Mouse (Mus musculus) thymus, adult 2 months (tissue): ENCODE data around the gene Cdr2.

Experiments used
- CTCF ChIP-seq: fragments of 200-500 bp; IDR thresholded peaks from 2 replicates; pipeline ENCODE4 v1.5.1; 2012; ENCODE audit warnings: mild to moderate bottlenecking, control low read depth, low read length, moderate library complexity, borderline replicate concordance; ENCODE audit not compliant: control insufficient read depth, poor library complexity, insufficient read depth; ENCODE audit errors: extremely low read depth
- POLR2A ChIP-seq: fragments of 200-500 bp; IDR thresholded peaks from 2 replicates; pipeline ENCODE4 v1.6.1; 2012; ENCODE audit warnings: mild to moderate bottlenecking, low read length, control low read depth, moderate library complexity; ENCODE audit not compliant: control insufficient read depth, poor library complexity, insufficient read depth; ENCODE audit errors: extremely low read depth

DNA sequence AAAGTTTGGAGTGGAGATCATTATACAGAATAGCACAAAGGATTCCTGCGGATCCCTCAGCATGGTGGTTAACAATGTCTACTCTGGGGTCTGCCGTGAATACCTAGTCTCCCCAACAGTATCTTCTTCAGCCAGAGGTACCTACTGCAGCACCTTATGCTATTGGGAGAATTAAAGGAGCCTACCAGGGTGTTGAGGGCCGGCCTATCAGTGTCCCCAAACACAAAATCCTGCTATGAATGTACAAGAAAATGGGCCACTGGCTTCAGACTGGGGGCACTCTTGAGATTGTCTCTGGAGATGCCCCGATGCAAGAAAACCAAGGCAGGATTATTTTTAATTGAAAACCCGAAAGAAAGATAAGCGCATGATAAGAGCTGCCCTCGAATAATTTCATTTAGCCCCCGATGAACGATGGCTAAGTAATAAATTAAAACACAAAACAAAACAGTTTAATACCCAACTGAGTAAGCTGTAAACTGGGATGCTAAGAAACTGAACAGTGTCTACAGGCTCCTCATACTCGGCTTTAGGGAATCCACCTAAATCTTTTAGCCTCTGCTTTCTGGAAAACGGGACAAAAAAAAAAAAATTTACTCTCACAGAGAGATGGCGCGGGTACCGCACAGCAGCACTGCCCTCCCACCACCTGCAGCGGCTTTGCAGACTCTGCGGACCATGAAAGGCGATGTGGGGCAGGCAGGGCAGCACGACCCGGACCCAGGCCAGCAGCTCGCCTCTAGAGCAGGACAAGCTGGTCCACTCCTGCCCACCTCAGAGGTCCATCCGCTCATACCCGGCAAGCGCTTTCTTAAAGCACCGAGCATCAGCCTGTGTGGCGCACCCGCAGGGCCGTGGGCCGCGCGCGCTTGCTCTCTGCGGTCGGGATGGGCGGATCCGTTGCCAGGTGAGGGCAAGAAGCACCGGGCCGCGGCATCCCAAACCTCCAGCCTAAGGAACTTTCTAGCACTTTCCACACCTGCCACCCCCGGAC, 884 bp downstream of the Cdr2 start:
- no peak for TF ChIP-seq POLR2A
- TF ChIP-seq CTCF = no peak
